Mouse (Mus musculus): ENCODE measurements around the gene Tifa. TPM values are rescaled to one million over a fixed set of nuclear protein-coding genes. Genes with fewer than 3 reads are reported as not detected.

The Tifa gene
- total and polyA plus RNA-seq, 2 experiments from 2014 or later = 1.4 to 2.6 TPM

- no peak for ATAC-seq (ENCODE audit: low FRiP score)
- no peaks in the 10 kb centered on the region for H3K27me3 ChIP-seq (ENCODE audit: insufficient read depth, low read length)
- peaks cover 28% of the 10 kb centered on the region for H3K36me3 ChIP-seq (ENCODE audit: insufficient read depth, low read length)
- WGBS = 91% methylated on average over 5 of the region's 5 CpGs
- TF ChIP-seq CTCF (IDR thresholded peaks at IDR 0.05) = no peak
- no peak for DNase-seq (ENCODE audit: low spot score)
- H3K4me3 ChIP-seq (ENCODE audit: low read depth, low read length) = no peak overlapping the region
- H3K27ac ChIP-seq (ENCODE audit: low read depth, low read length) = no peak overlapping the region
- H3K4me2 ChIP-seq (ENCODE audit: low read depth, low read length, poor library complexity, severe bottlenecking) = no peak overlapping the region
- no peak overlapping the region for H3K9ac ChIP-seq (replicated peaks; ENCODE audit: low read length, poor library complexity, severe bottlenecking)
- H3K9me3 ChIP-seq (ENCODE audit: low read length) = no peaks in the 10 kb centered on the region
- H3K4me1 ChIP-seq (ENCODE audit: insufficient read depth, low read length) = no peaks in the 10 kb centered on the region
These were observed 31.6 kb downstream of the Tifa start for GRCm38 (mm10) chr3:127821209-127821608.

DNA sequence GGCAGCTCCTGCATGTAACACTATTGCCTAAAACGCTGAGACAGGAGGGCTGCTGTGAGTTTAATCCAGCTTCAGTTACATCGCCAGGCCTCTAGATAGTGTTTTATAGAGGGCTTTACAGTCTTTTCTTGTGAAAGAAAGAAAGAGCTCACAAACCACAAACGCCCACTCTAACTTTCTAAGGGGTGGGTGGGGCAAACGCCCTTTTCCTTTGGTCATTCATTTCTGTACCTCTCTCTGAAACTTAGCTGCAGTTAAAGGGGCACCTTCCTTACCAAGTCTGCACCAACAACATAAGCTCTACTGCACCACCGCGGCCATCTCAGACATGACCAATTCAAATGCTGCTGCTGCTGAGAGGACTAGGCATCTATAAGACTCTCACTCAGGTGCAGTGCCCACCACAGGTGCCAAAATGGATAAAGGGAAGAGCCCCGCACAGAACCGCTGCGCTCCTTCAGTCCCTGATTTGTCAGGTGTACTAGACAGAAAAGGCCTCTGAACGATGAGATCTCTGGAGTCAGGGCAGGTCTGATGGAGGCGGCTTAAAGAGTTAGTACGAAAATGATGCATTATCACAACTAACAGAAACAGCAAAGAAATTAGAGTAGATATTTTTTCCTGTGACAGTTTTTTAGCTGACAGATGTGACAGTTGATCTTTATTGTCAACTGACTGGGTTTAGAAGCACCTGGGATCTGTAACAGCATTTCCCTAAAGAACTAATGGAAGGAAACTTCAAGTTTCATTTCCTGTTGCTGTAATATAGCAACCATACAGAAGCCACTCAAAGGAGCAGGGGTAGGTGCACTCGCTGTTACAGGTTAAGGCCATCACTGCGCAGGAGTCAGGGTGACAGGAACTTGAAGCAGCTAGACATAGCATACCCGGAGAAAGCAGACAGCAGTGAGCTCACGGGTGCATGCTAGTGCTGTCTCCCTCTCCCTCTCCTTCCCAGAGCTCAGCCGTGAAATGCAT lies 34.6 kb downstream of the Tifa start:
- H3K4me3 ChIP-seq (ENCODE audit: low read depth, low read length) = no peak overlapping the region
- no peaks in the 10 kb centered on the region for H3K4me1 ChIP-seq (ENCODE audit: insufficient read depth, low read length)
- no peaks in the 10 kb centered on the region for H3K27me3 ChIP-seq (ENCODE audit: insufficient read depth, low read length)
- TF ChIP-seq CTCF (IDR thresholded peaks at IDR 0.05) = no peak
- no peaks in the 10 kb centered on the region for H3K9me3 ChIP-seq (ENCODE audit: low read length)
- DNase-seq (ENCODE audit: low spot score) (no peak), ATAC-seq (ENCODE audit: low FRiP score) (no peak)
- no peak overlapping the region for H3K9ac ChIP-seq (replicated peaks; ENCODE audit: low read length, poor library complexity, severe bottlenecking)
- H3K36me3 ChIP-seq (ENCODE audit: insufficient read depth, low read length) = peaks cover 22% of the 10 kb centered on the region
- WGBS = 79% methylated on average over 17 of the region's 17 CpGs
- H3K27ac ChIP-seq (ENCODE audit: low read depth, low read length) = no peak overlapping the region
- no peak overlapping the region for H3K4me2 ChIP-seq (ENCODE audit: low read depth, low read length, poor library complexity, severe bottlenecking)

GRCm38 (mm10) chr3:127826503-127826902 lies 36.9 kb downstream of the Tifa start:
- H3K9ac ChIP-seq (replicated peaks; ENCODE audit: low read length, poor library complexity, severe bottlenecking) = no peak overlapping the region
- H3K4me2 ChIP-seq (ENCODE audit: low read depth, low read length, poor library complexity, severe bottlenecking) = no peak overlapping the region
- no peak overlapping the region for H3K4me3 ChIP-seq (ENCODE audit: low read depth, low read length)
- no peak for DNase-seq (ENCODE audit: low spot score)
- no peak for TF ChIP-seq CTCF (IDR thresholded peaks at IDR 0.05)
- no peaks in the 10 kb centered on the region for H3K9me3 ChIP-seq (ENCODE audit: low read length)
- peaks cover 7% of the 10 kb centered on the region for H3K36me3 ChIP-seq (ENCODE audit: insufficient read depth, low read length)
- no peak for ATAC-seq (ENCODE audit: low FRiP score)
- H3K4me1 ChIP-seq (ENCODE audit: insufficient read depth, low read length) = no peaks in the 10 kb centered on the region
- no peaks in the 10 kb centered on the region for H3K27me3 ChIP-seq (ENCODE audit: insufficient read depth, low read length)
- H3K27ac ChIP-seq (ENCODE audit: low read depth, low read length) = no peak overlapping the region
- 79% methylated on average over 7 of the region's 7 CpGs for WGBS

DNA sequence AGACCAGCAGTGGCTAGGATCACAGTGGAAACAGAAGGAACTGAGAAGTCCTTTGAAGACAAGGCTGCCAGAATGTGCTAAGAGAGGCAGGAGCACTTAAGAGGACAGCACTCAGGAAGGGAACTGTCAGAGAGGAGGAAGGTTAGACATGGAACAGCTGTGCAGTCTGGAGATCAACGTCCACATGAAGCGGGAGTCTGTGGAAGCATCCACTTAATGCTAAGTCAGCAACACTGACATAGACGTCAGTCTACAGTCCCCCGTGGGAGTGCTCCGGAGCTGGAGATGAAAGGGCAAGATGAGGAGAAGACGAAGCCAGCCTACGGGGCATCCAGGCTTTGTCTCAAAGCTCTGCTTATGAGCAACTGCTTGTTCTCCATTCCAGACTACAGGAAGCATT lies 37.5 kb downstream of the Tifa start:
- 38% methylated on average over 7 of the region's 7 CpGs for WGBS

GRCm38 (mm10) chr3:127830183-127830582 lies 40.6 kb downstream of the Tifa start:
- no peak for TF ChIP-seq CTCF (IDR thresholded peaks at IDR 0.05)
- Histone ChIP-seq H3K9ac (replicated peaks; ENCODE audit: low read length, poor library complexity, severe bottlenecking) (no peak overlapping the region), H3K27ac (ENCODE audit: low read depth, low read length) (no peak overlapping the region), H3K4me1 (ENCODE audit: insufficient read depth, low read length) (0 out of 2 replicates have a peak, but pooled peaks cover under 1% of the 10 kb centered on the region), H3K9me3 (ENCODE audit: low read length) (no peaks in the 10 kb centered on the region), H3K27me3 (ENCODE audit: insufficient read depth, low read length) (no peaks in the 10 kb centered on the region), H3K4me2 (ENCODE audit: low read depth, low read length, poor library complexity, severe bottlenecking) (no peak overlapping the region), H3K4me3 (ENCODE audit: low read depth, low read length) (no peak overlapping the region), H3K36me3 (ENCODE audit: insufficient read depth, low read length) (peaks cover 3% of the 10 kb centered on the region; the same call in 1 of the 2 replicates)
- WGBS = 91% methylated on average over 10 of the region's 10 CpGs
- no peak for ATAC-seq (ENCODE audit: low FRiP score)
- DNase-seq (ENCODE audit: low spot score) = no peak

More for the DNA sequence above, 37.5 kb downstream of the Tifa start:
- Histone ChIP-seq H3K4me2 (ENCODE audit: low read depth, low read length, poor library complexity, severe bottlenecking) (no peak overlapping the region; the same call in 1 of the 2 replicates), H3K4me1 (ENCODE audit: insufficient read depth, low read length) (no peaks in the 10 kb centered on the region), H3K36me3 (ENCODE audit: insufficient read depth, low read length) (peaks cover 6% of the 10 kb centered on the region), H3K9me3 (ENCODE audit: low read length) (no peaks in the 10 kb centered on the region), H3K4me3 (ENCODE audit: low read depth, low read length) (no peak overlapping the region), H3K27me3 (ENCODE audit: insufficient read depth, low read length) (no peaks in the 10 kb centered on the region), H3K27ac (ENCODE audit: low read depth, low read length) (no peak overlapping the region; the same call in 1 of the 2 replicates), H3K9ac (replicated peaks; ENCODE audit: low read length, poor library complexity, severe bottlenecking) (no peak overlapping the region)
- no peak for DNase-seq (ENCODE audit: low spot score)
- 0 out of 2 replicates have a peak, but pooled peaks have one; percentile 24 for ATAC-seq (ENCODE audit: low FRiP score)
- no peak for TF ChIP-seq CTCF (IDR thresholded peaks at IDR 0.05)

- ATAC-seq (ENCODE audit: low FRiP score) (no peak), DNase-seq (ENCODE audit: low spot score) (no peak)
- H3K9me3 ChIP-seq (ENCODE audit: low read length) = no peaks in the 10 kb centered on the region
- no peaks in the 10 kb centered on the region for H3K27me3 ChIP-seq (ENCODE audit: insufficient read depth, low read length)
- no peak overlapping the region for H3K9ac ChIP-seq (replicated peaks; ENCODE audit: low read length, poor library complexity, severe bottlenecking)
- H3K4me1 ChIP-seq (ENCODE audit: insufficient read depth, low read length) = peaks cover 7% of the 10 kb centered on the region
- no peak overlapping the region for H3K4me2 ChIP-seq (ENCODE audit: low read depth, low read length, poor library complexity, severe bottlenecking)
- 64% methylated on average over 6 of the region's 6 CpGs for WGBS
- TF ChIP-seq CTCF (IDR thresholded peaks at IDR 0.05) = no peak
- no peak overlapping the region for H3K4me3 ChIP-seq (ENCODE audit: low read depth, low read length)
- peaks cover 3% of the 10 kb centered on the region; the same call in 1 of the 2 replicates for H3K36me3 ChIP-seq (ENCODE audit: insufficient read depth, low read length)
- H3K27ac ChIP-seq (ENCODE audit: low read depth, low read length) = no peak overlapping the region
These were observed 41.5 kb downstream of the Tifa start for GRCm38 (mm10) chr3:127831079-127831478.

All from midbrain, postnatal 0 days (tissue).